Mouse (Mus musculus): ENCODE results near the gene Gsk3a. TPM values are rescaled to one million over a fixed set of nuclear protein-coding genes. Genes with fewer than 3 reads are reported as not detected.
A peak's percentile ranks its signal among the peaks of the same experiment; 100 is the strongest.

Gsk3a gene
- polyA plus RNA-seq, 1 experiment from 2014 or later: 16.3 TPM

GRCm38 (mm10) chr7:25279076-25279860 is 41.6 kb upstream of the Gsk3a start:
- under 1% methylated on average over 38 of the region's 49 CpGs for WGBS
- ATAC-seq (ENCODE audit: low FRiP score): peak; percentile 56
- peaks cover 3% of the 10 kb centered on the region; the same call in 1 of the 2 replicates for H3K36me3 ChIP-seq

DNA sequence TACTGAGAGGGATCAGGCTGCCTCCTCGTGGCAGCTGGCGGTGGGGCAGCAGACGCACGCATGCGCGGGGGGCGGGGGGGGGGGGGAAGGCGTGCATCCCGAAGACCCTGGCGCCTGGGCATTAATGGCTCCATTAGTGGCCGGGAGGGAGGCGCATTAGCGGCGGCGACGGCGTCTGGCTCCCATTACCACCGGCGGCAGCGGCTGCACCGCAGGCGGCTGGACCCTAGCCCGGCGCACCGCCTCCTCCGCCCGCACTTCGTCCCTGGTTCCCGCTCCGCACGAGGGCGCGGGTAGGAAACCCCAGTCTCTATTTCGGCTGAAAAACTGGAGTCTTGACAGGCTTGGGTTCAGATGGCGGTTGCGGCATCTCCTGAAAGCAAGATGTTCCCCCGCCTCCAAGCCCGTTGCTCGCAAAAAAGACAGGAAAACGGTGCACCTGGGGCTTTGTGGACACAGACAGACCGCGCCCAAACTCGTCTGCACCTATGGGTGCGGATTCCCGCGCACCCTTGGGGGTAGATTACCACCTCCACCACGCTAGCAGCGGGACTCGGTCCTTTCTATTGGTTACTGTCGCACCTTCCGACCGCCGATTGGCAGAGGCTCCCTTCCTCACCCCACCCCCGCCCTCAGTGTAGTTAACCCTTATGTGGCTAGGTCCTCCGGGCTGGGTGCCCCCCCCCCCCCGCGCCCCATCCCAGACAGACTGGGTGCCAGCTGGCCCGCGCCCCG is 40.9 kb upstream of the Gsk3a start:
- Histone ChIP-seq H3K4me2 (peak overlapping the region; percentile 78), H3K9ac (replicated peaks) (peak overlapping the region; percentile 77), H3K27ac (replicated peaks) (peak overlapping the region; percentile 100), H3K4me3 (replicated peaks) (peak overlapping the region; percentile 68), H3K9me3 (replicated peaks) (no peaks in the 10 kb centered on the region), H3K36me3 (peaks cover 5% of the 10 kb centered on the region), H3K27me3 (replicated peaks) (no peaks in the 10 kb centered on the region), H3K4me1 (peaks cover 77% of the 10 kb centered on the region)
- WGBS: under 1% methylated on average over 52 of the region's 60 CpGs
- ATAC-seq (ENCODE audit: low FRiP score): peak; percentile 83

More at GRCm38 (mm10) chr7:25279076-25279860, 41.6 kb upstream of the Gsk3a start:
- H3K4me2 ChIP-seq: peak overlapping the region; percentile 78
- peaks cover 77% of the 10 kb centered on the region for H3K4me1 ChIP-seq
- H3K27me3 ChIP-seq (replicated peaks): no peaks in the 10 kb centered on the region
- H3K27ac ChIP-seq (replicated peaks): peak overlapping the region; percentile 100
- peak overlapping the region; percentile 68 for H3K4me3 ChIP-seq (replicated peaks)
- peak overlapping the region; percentile 77 for H3K9ac ChIP-seq (replicated peaks)
- no peaks in the 10 kb centered on the region for H3K9me3 ChIP-seq (replicated peaks)

DNA sequence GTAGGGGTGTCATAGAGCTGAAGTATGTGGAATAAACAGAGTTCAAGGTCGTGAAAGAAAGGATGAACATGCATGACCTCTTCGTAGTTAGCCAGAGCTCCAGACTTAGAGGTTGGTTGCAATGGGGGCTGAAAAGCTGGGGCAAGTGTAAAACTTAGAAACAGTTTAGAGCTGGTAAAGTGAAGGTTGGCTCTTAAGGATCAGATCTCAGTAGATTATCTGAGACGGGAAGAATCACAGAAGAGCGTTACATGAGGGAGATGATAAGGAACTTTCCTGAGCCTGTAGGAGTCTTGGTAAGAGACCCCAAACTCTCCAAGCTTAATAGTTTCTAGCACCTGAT is 40.3 kb upstream of the Gsk3a start:
- H3K4me1 ChIP-seq: peaks cover 77% of the 10 kb centered on the region

DNA sequence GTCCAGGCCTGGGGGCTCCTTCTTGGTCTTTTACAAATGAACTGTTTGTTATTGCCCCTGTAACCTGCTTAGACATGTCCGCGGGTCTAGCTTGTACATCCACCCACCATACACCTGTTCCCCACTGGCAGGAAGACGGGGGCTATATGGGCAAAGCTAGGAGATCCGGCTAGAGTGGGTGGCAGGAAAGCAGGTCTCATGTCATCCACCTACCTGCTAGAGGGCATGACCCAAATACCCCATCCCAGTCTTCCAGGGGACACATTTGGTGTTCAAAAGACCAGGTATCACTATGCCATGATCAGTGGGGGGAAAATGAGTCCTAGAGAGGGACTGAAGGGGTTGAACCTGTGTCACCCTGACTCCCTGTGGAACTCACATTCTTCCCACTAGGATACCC is 39.8 kb upstream of the Gsk3a start:
- 88% methylated on average over 4 of the region's 4 CpGs for WGBS

More for the DNA sequence above, 40.3 kb upstream of the Gsk3a start:
- H3K9ac ChIP-seq (replicated peaks): peak overlapping the region; percentile 77
- H3K4me3 ChIP-seq (replicated peaks): peak overlapping the region; percentile 68
- no peaks in the 10 kb centered on the region for H3K9me3 ChIP-seq (replicated peaks)
- H3K36me3 ChIP-seq: peaks cover 11% of the 10 kb centered on the region
- no peaks in the 10 kb centered on the region for H3K27me3 ChIP-seq (replicated peaks)
- H3K27ac ChIP-seq (replicated peaks): peak overlapping the region; percentile 100
- 14% methylated on average over 4 of the region's 4 CpGs for WGBS
- H3K4me2 ChIP-seq: peak overlapping the region; percentile 78
- no peak for ATAC-seq (ENCODE audit: low FRiP score)

DNA sequence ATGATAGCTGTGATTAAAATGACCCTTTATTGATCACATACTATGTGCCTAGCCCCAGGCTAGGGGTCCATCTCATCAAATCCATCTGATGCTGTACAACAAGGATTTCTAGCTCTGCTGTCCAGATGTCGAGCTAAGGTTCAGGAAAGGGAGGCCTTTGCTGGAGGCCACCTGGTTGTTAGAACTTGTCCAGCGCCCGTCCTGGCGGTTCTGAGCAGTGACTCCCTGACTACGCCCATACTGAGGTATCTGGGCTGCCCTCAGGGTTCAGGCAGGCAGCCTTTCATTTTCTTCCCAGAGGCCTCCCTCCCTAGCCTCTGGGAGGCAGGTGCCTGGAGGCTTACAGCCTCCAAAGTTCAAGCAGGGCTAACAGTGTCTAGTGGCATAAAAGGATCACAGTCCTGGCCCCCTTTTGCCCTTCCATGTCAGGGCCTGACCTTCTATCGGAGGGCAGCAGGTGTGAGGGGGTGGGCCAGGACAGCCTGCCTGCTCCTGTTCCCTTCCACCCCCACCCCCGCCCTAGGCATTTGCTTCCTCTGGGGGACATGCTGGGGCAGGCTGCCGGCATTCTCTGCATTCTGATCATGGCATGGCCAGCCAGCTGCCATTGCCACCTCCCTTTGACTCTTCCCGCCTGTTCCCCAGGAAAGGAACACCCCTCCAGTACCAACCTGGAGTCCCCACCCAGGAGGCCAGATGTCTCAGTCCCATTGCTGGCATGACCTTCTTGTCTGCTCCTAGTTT is 38.1 kb upstream of the Gsk3a start:
- Histone ChIP-seq H3K27me3 (replicated peaks) (no peaks in the 10 kb centered on the region), H3K4me1 (peaks cover 69% of the 10 kb centered on the region), H3K9ac (replicated peaks) (peak overlapping the region; percentile 23; the same call in 1 of the 2 replicates), H3K27ac (replicated peaks) (no peak overlapping the region), H3K4me3 (replicated peaks) (no peak overlapping the region), H3K4me2 (peak overlapping the region; percentile 6), H3K36me3 (peaks cover 29% of the 10 kb centered on the region), H3K9me3 (replicated peaks) (no peaks in the 10 kb centered on the region)
- no peak for ATAC-seq (ENCODE audit: low FRiP score)
- 69% methylated on average over 9 of the region's 9 CpGs for WGBS

More for the DNA sequence above, 39.8 kb upstream of the Gsk3a start:
- no peaks in the 10 kb centered on the region for H3K27me3 ChIP-seq (replicated peaks)
- H3K36me3 ChIP-seq: peaks cover 16% of the 10 kb centered on the region
- H3K27ac ChIP-seq (replicated peaks): peak overlapping the region; percentile 100
- H3K4me2 ChIP-seq: peak overlapping the region; percentile 78
- no peaks in the 10 kb centered on the region for H3K9me3 ChIP-seq (replicated peaks)
- H3K9ac ChIP-seq (replicated peaks): peak overlapping the region; percentile 77
- peaks cover 75% of the 10 kb centered on the region for H3K4me1 ChIP-seq
- no peak for ATAC-seq (ENCODE audit: low FRiP score)
- peak overlapping the region; percentile 68; the same call in 1 of the 2 replicates for H3K4me3 ChIP-seq (replicated peaks)

DNA sequence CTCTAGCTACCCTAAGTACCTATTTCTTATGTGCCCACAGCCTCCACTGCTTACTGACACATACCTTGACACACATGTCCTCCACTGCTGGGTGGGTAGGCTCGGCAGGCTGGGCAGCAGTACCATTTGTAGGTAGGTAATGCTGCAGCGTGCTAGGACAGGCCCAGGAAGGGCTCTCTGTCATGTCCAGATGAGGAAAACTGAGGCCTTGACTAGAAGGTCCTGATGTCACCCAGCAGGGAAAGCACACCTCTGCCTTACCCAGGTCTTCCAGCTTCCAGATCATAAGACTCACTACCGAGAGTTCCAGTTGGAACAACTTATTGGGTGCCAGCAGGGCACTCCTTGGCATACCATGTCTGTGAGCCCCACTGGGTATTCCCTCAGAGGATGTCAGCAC is 37.3 kb upstream of the Gsk3a start:
- H3K4me1 ChIP-seq: peaks cover 68% of the 10 kb centered on the region
- 96% methylated on average over 3 of the region's 3 CpGs for WGBS

GRCm38 (mm10) chr7:25274571-25274970 is 36.9 kb upstream of the Gsk3a start:
- H3K4me3 ChIP-seq (replicated peaks): no peak overlapping the region
- peaks cover 68% of the 10 kb centered on the region for H3K4me1 ChIP-seq
- 0 out of 2 replicates have a peak overlapping the region, but pooled peaks have one; percentile 14 for H3K9ac ChIP-seq (replicated peaks)
- no peaks in the 10 kb centered on the region for H3K27me3 ChIP-seq (replicated peaks)
- no peaks in the 10 kb centered on the region for H3K9me3 ChIP-seq (replicated peaks)
- WGBS: 55% methylated on average over 5 of the region's 5 CpGs
- no peak overlapping the region for H3K27ac ChIP-seq (replicated peaks)
- H3K36me3 ChIP-seq: peaks cover 29% of the 10 kb centered on the region
- no peak overlapping the region for H3K4me2 ChIP-seq
- ATAC-seq (ENCODE audit: low FRiP score): no peak

More for the DNA sequence above, 37.3 kb upstream of the Gsk3a start:
- no peak for ATAC-seq (ENCODE audit: low FRiP score)
- Histone ChIP-seq H3K9ac (replicated peaks) (no peak overlapping the region; the same call in 1 of the 2 replicates), H3K4me3 (replicated peaks) (no peak overlapping the region), H3K27me3 (replicated peaks) (no peaks in the 10 kb centered on the region), H3K36me3 (peaks cover 29% of the 10 kb centered on the region), H3K4me2 (no peak overlapping the region), H3K9me3 (replicated peaks) (no peaks in the 10 kb centered on the region), H3K27ac (replicated peaks) (no peak overlapping the region)

- Histone ChIP-seq H3K36me3 (peaks cover 29% of the 10 kb centered on the region), H3K27me3 (replicated peaks) (no peaks in the 10 kb centered on the region), H3K27ac (replicated peaks) (no peak overlapping the region), H3K9me3 (replicated peaks) (no peaks in the 10 kb centered on the region), H3K4me3 (replicated peaks) (no peak overlapping the region), H3K4me2 (no peak overlapping the region), H3K9ac (replicated peaks) (0 out of 2 replicates have a peak overlapping the region, but pooled peaks have one; percentile 14), H3K4me1 (peaks cover 75% of the 10 kb centered on the region)
- WGBS: 93% methylated on average over 22 of the region's 22 CpGs
- no peak for ATAC-seq (ENCODE audit: low FRiP score)
These were observed 35.9 kb upstream of the Gsk3a start for GRCm38 (mm10) chr7:25273259-25274241.

- Histone ChIP-seq H3K4me3 (replicated peaks) (no peak overlapping the region), H3K4me1 (peaks cover 71% of the 10 kb centered on the region), H3K9ac (replicated peaks) (no peak overlapping the region), H3K27ac (replicated peaks) (no peak overlapping the region), H3K4me2 (no peak overlapping the region), H3K9me3 (replicated peaks) (no peaks in the 10 kb centered on the region), H3K36me3 (peaks cover 29% of the 10 kb centered on the region), H3K27me3 (replicated peaks) (no peaks in the 10 kb centered on the region)
- 90% methylated on average over 38 of the region's 38 CpGs for WGBS
- no peak for ATAC-seq (ENCODE audit: low FRiP score)
These were observed 35.0 kb upstream of the Gsk3a start for GRCm38 (mm10) chr7:25272445-25273258.

Data from neural tube, embryonic 15.5 days (tissue).